Mouse (Mus musculus) left cerebral cortex, adult 9 months (tissue): ENCODE data around the gene Zfp37.
"Not testable (repeated sequence)": the region's sequence is repeated elsewhere in the genome, so short reads cannot be mapped to it uniquely, and the experiment has no call there.

Source experiments
- DNase-seq, 2 experiments: peaks; one replicate each; pipeline ENCODE4 v3.0.0; 2022; ENCODE audit warnings: low spot score in 2 of 2

Gene Zfp37

DNA sequence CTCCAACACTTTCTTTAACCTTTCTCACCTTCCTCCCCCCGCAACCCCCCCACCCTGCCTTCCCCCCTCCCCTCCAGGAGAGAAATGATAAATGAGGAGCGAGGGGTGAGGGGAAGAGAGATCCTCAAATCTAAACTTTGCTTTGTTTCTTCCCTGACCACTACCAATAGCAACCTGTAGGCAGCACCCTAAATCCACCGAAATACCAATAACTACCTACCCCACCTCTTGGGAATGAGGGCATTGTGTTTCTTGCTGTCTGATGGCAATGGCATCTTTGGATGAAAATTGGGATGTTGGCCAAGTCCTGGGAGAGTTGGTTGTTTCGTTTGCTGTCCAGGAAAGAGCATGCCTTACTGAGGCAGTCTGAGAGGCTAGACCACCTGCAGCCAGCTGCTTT lies 20.8 kb downstream of the Zfp37 start:
- DNase-seq, result no peak

DNA sequence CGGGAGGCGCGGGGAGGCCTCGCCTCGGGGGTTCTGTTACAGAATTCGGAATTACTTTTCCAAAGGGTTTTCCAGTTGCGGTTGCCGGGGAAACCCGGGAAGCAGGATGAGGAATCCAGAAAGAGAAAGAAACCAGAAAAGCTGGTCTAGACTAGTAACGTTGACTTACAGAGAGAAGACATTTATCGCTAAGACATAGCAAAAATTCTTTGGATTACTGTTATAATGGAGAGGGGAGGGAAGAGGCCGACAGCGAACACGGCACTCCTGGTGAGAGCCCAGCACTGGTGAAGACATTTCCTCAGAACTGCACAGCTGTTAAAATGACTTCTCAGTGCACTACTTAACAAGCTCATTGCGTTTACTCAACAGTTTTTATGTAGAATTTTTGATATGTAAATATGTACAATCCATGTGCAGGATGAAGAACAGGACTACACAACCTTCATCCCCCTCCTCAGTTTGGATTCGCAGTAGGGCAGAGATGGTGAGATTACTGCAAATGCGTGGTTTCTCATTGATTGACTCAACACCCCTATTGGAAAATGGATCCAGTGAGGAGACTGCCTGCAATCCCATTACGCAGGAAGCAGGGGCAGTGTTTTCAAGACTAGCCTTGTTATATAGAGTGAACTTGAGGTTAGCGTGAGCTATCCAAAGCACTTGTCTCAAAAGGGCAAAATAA lies 22.0 kb downstream of the Zfp37 start:
- DNase-seq, result no peak

DNA sequence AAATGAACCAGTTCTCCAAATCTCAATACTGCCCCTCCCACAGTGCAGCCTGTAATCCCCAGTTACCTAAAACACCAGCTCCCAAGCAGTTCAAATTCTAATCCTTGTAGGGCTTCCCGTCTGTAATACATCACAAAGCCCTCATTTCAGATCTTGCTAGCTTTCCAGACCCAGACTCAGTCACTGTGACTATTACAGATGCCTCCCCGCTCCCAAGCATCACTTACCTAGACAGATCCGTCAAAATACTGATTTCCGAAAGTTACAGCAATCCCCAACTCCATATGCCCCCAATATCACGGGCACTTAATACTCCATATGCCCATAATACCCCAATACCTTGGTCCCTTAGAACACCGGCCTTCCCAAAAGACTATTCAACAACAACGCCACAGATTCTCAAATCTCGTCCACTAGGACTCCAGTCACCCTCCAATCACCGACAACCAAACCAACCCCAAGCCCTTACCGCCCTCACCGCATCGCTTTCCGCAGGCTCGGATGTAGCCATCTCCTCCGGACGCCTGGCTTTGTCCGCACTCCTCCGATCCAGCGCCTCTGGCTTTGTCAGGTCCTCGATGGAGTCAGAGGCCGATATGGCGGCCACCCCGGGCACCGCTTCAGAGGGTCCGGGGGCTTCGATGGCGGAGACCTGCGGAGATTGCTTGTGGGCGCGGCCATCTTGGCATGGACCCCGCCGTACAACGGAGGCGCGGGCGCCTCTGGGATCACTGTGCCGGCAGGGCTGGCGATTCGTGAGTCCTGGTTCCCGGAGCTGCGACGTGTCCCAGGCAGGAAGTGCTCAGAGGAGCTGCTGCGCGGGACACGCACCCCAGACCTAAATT lies 22.8 kb downstream of the Zfp37 start:
- peak; percentile 82 to 92 for DNase-seq

DNA sequence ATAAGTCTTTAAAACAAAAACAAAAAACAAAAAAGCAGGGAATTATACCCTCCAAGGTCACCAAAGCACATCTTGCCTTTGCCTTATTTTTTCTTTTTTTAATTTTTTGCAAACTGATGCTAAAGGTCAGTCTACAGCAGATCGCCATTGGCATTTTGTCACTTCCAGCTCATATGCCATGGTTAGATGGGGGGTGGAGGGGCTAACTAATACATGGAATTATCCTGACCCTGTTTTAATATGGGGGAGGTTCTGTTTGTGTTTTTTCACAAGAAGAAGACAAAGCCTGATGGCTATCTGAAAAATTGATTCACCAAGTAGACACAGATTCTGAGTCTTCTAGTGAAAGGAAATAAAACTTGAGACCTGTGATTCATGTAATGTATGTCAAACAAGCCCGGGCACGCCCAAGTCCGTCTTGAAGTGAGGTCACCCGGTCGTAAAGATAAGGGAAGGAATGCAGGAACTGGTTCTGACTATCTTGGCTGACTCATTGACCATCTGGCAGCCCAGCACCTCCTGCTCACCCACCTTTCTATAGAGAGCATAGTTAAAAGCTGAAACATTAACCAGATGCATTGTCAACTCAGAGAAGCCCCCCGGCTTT lies 30.8 kb downstream of the Zfp37 start:
- DNase-seq, result no peak

DNA sequence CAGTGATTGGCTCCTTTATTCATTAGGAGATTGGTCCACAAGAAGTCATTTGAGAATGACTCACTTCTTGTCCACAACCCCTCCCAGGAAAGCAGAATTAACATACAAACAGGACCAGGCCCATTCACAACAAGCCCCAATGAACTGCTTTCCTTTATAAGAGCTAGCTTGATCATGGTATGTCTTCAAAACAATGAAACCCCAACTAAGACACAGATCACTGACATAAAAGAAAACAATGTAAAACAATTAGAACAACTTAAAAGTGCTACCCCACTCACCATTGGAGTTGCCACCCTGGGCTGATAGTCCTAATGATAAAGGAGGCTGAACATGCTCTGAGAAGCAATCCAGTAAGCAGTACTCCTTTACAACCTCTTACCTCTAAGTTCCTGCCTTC lies 42.1 kb downstream of the Zfp37 start:
- no peak for DNase-seq

DNA sequence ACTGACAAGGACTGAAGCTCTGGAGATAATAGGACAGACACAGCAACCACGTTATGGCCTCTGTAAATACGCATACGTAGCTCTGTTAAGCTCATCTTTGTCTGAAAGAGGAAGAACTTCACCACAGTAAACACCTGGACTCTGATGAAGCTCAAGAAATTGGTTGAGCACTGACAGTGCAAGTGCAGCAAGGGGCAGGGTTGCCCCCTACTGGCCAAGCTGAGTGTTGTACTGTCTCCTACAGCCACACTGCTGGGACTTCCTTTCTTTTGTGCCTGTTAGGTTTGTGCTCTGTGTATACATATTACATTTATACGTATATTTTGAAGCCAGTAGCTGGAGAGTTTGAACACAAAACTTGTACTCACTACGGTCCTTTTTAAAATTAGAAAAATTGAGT lies 53.6 kb downstream of the Zfp37 start:
- DNase-seq, result peak in 1 of 2 experiments; percentile 24

DNA sequence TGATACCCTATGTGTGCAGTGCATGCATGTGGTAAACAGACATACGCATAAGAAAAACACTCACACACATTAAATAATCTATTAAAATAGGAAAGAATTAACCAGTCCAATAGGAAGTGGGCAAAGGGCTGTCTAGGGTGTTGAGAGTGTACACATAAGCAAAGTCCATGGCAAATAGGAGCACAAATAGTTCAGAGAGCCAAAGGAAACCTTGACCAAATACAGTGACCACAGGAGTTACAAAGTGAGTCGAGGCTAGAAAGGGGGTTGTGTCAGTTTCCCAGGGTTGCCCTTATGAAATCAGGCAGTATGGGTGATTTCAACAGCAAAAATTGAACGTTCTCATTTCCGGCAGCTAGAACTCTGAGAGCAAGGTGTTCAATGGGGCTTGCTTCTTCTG lies 56.4 kb downstream of the Zfp37 start:
- no peak for DNase-seq

DNA sequence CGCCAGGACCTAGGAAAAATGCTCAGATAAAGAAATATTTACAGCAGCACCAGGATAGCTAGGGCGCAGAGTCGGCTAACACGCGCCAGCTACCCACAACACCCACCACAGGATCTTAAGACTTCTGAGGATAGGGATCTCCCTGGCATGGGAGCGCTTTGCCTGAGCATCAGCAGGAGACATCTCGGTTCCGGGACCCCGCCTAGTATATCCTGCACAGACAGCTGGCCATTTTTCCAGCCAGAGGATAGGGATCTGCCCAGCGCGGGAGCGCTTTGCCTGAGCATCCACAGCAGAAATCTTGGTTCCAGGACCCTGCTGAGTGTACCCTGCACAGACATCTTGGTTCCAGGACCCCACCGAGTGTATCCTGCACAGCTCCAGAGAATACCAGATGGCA lies 63.2 kb downstream of the Zfp37 start:
- DNase-seq, result not testable (repeated sequence)

DNA sequence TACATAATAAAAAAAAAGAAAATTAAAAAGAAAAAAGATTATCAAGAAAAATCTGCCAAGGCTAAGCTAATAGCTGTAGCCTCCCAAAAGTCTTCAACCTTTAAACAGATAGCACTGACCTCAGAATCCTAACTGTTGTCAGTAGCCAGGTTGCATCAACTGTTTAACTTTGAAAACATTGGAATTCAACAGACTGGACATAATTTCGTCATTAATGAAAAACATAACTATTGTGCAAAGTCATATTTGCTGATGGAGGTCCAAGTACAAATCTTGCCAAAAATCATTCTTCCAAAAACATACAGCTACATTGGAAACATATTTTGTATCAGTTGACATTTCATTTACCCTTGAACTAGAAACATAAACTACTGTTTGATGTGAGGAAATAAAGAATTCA lies 72.4 kb downstream of the Zfp37 start:
- DNase-seq, result no peak

DNA sequence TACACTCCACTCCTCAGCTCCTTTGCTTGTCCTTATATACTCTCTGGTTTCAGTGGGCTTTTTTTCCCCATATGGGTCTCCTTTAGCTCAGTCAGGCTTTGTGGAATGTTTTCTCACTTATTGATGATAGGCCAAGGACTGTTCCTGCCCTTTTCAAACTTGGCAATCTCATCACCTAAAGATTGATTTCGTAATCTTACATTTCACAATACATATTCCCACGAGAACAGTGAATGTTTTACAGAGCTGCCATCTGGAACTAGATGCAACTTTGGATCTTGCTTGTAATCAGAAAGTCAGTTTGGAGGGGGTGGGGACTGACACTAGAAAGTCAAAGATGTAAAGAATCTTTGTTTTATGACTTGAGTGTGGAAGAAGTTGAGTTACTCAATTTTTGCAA lies 80.0 kb downstream of the Zfp37 start, which contains the start of gene Mup21:
Mup21 (minus strand) TSS at position 53 of the 400 bp plus-strand sequence.
- DNase-seq, result no peak
